Mouse (Mus musculus) v-Abl transformed pro-B cells (cell line): ENCODE results near the gene Bpifa5.

ENCODE experiments used
- in situ Hi-C, 2 experiments: fragments of 400-800 bp; cut with MboI; formaldehyde crosslinking; loops; one replicate each; pipeline ENCODE4 v1.15.1; 2025; ENCODE audit not compliant: unreplicated experiment in 2 of 2

Bpifa5 gene

GRCm38 (mm10) chr2:154204630-154205029 is 42.2 kb downstream of the Bpifa5 start:
- in situ Hi-C loops = loop anchor here in 1 of 2 experiments (25.0 kb wide), 2 partner anchors 733 to 1558 kb away; partner anchors contain the start of gene Procr

GRCm38 (mm10) chr2:154206908-154207307 is 44.5 kb downstream of the Bpifa5 start:
- in situ Hi-C loops = loop anchor here in 1 of 2 experiments (25.0 kb wide), 2 partner anchors 730 to 1555 kb away; partner anchors contain the start of gene Procr

DNA sequence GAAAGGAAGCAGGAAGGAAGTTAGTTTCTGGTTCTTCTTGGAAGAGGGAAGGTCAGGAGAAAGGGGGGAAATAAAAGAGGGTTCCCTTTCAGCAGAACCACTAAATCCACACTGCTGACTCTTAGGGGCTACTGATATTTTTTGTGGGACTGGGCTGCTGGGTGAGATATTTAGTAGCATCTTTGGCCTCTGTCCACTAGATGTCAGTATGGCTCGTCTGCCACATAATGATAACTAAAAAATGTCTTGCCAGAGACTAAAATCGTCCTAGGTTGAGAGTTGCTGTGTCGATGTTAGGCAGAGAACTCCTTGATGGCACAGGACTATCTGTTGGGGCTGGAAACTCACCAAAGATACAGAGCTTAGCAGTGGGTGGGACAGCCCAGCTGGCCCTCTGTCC is 46.7 kb downstream of the Bpifa5 start:
- in situ Hi-C loops = loop anchor here in 1 of 2 experiments (25.0 kb wide), 2 partner anchors 728 to 1553 kb away; partner anchors contain the start of gene Procr

GRCm38 (mm10) chr2:154211121-154211520 is 48.7 kb downstream of the Bpifa5 start:
- in situ Hi-C loops = loop anchor here in 1 of 2 experiments (25.0 kb wide), 2 partner anchors 726 to 1551 kb away; partner anchors contain the start of gene Procr

DNA sequence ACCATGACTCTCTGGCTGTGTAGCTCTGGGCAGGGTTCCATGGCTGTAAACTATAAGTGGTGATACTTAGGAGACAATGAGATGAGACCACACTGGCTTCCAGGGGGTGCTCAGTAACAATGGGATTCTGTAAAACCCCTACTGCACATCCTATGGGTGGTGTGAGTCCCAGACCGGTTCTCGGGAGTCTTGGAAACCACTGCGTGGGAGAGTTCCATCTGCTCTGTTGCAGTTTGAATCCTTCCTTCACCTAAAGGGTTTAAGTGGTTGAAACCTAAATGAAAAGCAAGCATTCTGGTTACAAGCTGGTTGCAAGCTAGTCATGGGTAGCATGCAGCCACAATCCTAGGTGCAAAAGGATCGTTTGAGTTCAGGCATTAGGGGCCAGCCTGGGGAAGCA is 49.5 kb downstream of the Bpifa5 start:
- in situ Hi-C loops = loop anchor here in 1 of 2 experiments (25.0 kb wide), 2 partner anchors 725 to 1550 kb away; partner anchors contain the start of gene Procr

DNA sequence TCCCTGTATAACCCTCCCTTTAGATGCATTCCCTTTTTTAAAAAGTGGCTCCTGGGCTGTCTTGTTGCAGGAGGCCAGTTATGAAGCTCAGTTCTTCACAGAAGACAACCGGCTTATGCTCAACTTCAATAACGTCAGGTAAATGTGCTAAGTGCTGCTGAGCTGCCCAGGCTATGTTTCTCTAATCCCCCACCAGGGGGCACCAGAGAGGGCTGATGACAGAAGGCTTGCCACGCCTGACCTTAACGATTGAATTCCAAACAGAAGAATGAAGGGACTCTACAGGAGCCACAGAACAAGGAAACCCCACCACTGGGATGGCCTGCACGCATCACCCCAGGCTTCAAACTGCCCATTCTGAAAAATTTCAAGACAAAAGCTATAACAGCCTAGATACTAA is 52.8 kb downstream of the Bpifa5 start:
- in situ Hi-C loops = loop anchor here (5.0 to 25.0 kb wide), 6 partner anchors 72 to 1547 kb away; partner anchors contain the start of genes Cdk5rap1 (in 1 of the 2) and Procr (in 1 of the 2)
